Mouse (Mus musculus): ENCODE measurements around the gene Dnaja3. TPM values are rescaled to one million over a fixed set of nuclear protein-coding genes. Genes with fewer than 3 reads are reported as not detected.
"Not testable (repeated sequence)": the region's sequence is repeated elsewhere in the genome, so short reads cannot be mapped to it uniquely, and the experiment has no call there.

Gene Dnaja3
- polyA plus RNA-seq, 1 experiment = 69.5 TPM

DNA sequence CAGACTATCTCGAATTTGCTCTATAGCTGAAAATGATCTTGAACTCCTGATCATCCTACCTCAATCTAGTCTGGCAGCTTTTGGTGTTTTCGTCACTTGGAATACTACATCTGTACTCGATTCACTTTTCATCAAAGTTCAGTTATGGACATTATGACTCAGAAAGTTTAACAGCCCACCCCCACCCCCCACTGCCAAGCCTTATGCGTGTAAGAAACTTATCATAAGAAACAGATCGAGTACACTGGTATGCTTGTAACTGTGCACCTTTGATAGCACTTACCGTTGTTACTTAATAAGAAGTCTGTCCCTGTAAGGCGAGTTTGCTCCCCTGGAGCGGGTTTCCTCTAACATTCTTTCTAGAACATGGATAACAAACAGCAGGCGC, 43.4 kb downstream of the Dnaja3 start:
- peaks cover 12% of the 10 kb centered on the region for H3K36me3 ChIP-seq (ENCODE audit: control insufficient read depth, insufficient read depth)
- H3K79me2 ChIP-seq (ENCODE audit: control insufficient read depth, insufficient read depth) = peaks cover 26% of the 10 kb centered on the region
- H3K4me2 ChIP-seq (ENCODE audit: low read depth) = peak overlapping the region; percentile 87
- peak overlapping the region; percentile 31 for H3ac ChIP-seq (ENCODE audit: control insufficient read depth, insufficient read length)
- H3K4me3 ChIP-seq = peak overlapping the region; percentile 98
- H3K27me3 ChIP-seq (ENCODE audit: control insufficient read depth, insufficient read depth, insufficient read length) = no peaks in the 10 kb centered on the region
- TF ChIP-seq REST (IDR thresholded peaks at IDR 0.05; ENCODE audit: insufficient read depth, insufficient read length) = no peak
- no peak for TF ChIP-seq SRF (IDR thresholded peaks at IDR 0.05; ENCODE audit: control insufficient read depth, insufficient read length, low read depth)
- no peak for TF ChIP-seq MAX (IDR thresholded peaks at IDR 0.05; ENCODE audit: low read depth)
- no peak for TF ChIP-seq USF1 (IDR thresholded peaks at IDR 0.05; ENCODE audit: low read depth)
- TF ChIP-seq CEBPB (IDR thresholded peaks at IDR 0.05; ENCODE audit: insufficient read depth, poor library complexity, severe bottlenecking) = no peak
- TF ChIP-seq TCF3 (IDR thresholded peaks at IDR 0.05; ENCODE audit: insufficient read length, low read depth) = no peak
- no peak for TF ChIP-seq MYOD1 (IDR thresholded peaks at IDR 0.05; ENCODE audit: control insufficient read depth in 1 of 3, insufficient read length in 2 of 3, low read depth in 2 of 3)
- TF ChIP-seq POLR2A (IDR thresholded peaks at IDR 0.05; ENCODE audit: insufficient read length, low read depth) = no peak
- no peak for TF ChIP-seq E2F4 (IDR thresholded peaks at IDR 0.05; ENCODE audit: insufficient read depth)
- TF ChIP-seq TCF12 (IDR thresholded peaks at IDR 0.05; ENCODE audit: insufficient read depth, poor library complexity, severe bottlenecking) = no peak
- no peak for TF ChIP-seq MYOG (IDR thresholded peaks at IDR 0.05; ENCODE audit: control insufficient read depth in 1 of 3, insufficient read depth in 1 of 3, insufficient read length in 2 of 3, low read depth in 2 of 3)

- peaks cover 26% of the 10 kb centered on the region for H3K79me2 ChIP-seq (ENCODE audit: control insufficient read depth, insufficient read depth)
- peak overlapping the region; percentile 87 for H3K4me2 ChIP-seq (ENCODE audit: low read depth)
- TF ChIP-seq REST (IDR thresholded peaks at IDR 0.05; ENCODE audit: insufficient read depth, insufficient read length) (peak; percentile 32), CEBPB (IDR thresholded peaks at IDR 0.05; ENCODE audit: insufficient read depth, poor library complexity, severe bottlenecking) (peak; percentile 93; the same call in 1 of the 2 replicates), MYOD1 (IDR thresholded peaks at IDR 0.05; ENCODE audit: control insufficient read depth in 1 of 3, insufficient read length in 2 of 3, low read depth in 2 of 3) (peak in 1 of 3 experiments; percentile 26), TCF3 (IDR thresholded peaks at IDR 0.05; ENCODE audit: insufficient read length, low read depth) (no peak), POLR2A (IDR thresholded peaks at IDR 0.05; ENCODE audit: insufficient read length, low read depth) (peak; percentile 97), MAX (IDR thresholded peaks at IDR 0.05; ENCODE audit: low read depth) (no peak), POLR2AphosphoS2 (IDR thresholded peaks at IDR 0.05; ENCODE audit: insufficient read length, low read depth) (peak; percentile 97)
- H3K4me3 ChIP-seq = peak overlapping the region; percentile 98
- no peaks in the 10 kb centered on the region for H3K27me3 ChIP-seq (ENCODE audit: control insufficient read depth, insufficient read depth, insufficient read length)
- H3ac ChIP-seq (ENCODE audit: control insufficient read depth, insufficient read length) = peak overlapping the region; percentile 31
- H3K36me3 ChIP-seq (ENCODE audit: control insufficient read depth, insufficient read depth) = peaks cover 16% of the 10 kb centered on the region
These were observed 44.0 kb downstream of the Dnaja3 start for GRCm38 (mm10) chr16:4683581-4684456.

DNA sequence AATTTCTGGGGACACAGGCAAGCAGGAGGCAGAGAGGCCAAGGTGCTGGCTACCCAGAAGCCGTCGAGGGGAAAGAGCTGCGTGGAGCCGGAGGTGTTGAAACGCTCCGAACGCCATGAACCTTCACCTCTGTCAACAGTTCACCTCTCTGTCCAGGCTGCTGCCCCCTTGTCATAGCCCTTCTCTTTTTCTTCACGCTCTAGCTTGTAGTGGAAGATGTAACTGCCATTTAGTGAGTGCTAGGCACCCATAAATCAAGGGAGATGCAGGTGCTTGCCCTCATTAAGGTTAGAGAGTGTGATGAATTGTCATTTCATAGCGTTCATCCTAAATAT, 44.6 kb downstream of the Dnaja3 start:
- peaks cover 20% of the 10 kb centered on the region for H3K36me3 ChIP-seq (ENCODE audit: control insufficient read depth, insufficient read depth)
- TF ChIP-seq E2F4 (IDR thresholded peaks at IDR 0.05; ENCODE audit: insufficient read depth) = no peak
- no peak for TF ChIP-seq CEBPB (IDR thresholded peaks at IDR 0.05; ENCODE audit: insufficient read depth, poor library complexity, severe bottlenecking)
- TF ChIP-seq MYOG (IDR thresholded peaks at IDR 0.05; ENCODE audit: control insufficient read depth in 1 of 3, insufficient read depth in 1 of 3, insufficient read length in 2 of 3, low read depth in 2 of 3) = no peak
- no peak for TF ChIP-seq POLR2A (IDR thresholded peaks at IDR 0.05; ENCODE audit: insufficient read length, low read depth)
- no peak for TF ChIP-seq MYOD1 (IDR thresholded peaks at IDR 0.05; ENCODE audit: control insufficient read depth in 1 of 3, insufficient read length in 2 of 3, low read depth in 2 of 3)
- no peak for TF ChIP-seq REST (IDR thresholded peaks at IDR 0.05; ENCODE audit: insufficient read depth, insufficient read length)
- TF ChIP-seq USF1 (IDR thresholded peaks at IDR 0.05; ENCODE audit: low read depth) = no peak
- TF ChIP-seq TCF12 (IDR thresholded peaks at IDR 0.05; ENCODE audit: insufficient read depth, poor library complexity, severe bottlenecking) = no peak
- no peak for TF ChIP-seq TCF3 (IDR thresholded peaks at IDR 0.05; ENCODE audit: insufficient read length, low read depth)
- no peak for TF ChIP-seq MAX (IDR thresholded peaks at IDR 0.05; ENCODE audit: low read depth)
- peaks cover 26% of the 10 kb centered on the region for H3K79me2 ChIP-seq (ENCODE audit: control insufficient read depth, insufficient read depth)
- H3K4me3 ChIP-seq = peak overlapping the region; percentile 98
- peak overlapping the region; percentile 86 for H3K4me2 ChIP-seq (ENCODE audit: low read depth)
- H3ac ChIP-seq (ENCODE audit: control insufficient read depth, insufficient read length) = peak overlapping the region; percentile 31
- H3K27me3 ChIP-seq (ENCODE audit: control insufficient read depth, insufficient read depth, insufficient read length) = no peaks in the 10 kb centered on the region

DNA sequence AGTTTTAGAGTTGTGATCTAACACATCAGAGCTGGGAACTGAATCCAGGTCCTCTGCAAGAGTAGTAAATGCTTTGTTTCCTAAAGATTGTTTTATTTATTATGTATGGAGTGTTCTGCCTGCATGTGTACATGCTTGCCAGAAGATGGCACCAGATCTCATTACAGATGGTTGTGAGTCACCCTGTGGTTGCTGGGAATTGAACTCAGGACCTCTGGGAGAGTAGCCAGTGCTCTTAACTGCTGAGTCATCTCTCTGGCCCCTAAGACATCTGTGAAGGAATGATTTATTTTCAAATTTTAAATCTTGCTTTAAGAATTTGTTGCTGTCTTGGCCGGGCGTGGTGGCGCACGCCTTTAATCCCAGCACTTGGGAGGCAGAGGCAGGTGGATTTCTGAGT, 49.6 kb downstream of the Dnaja3 start:
- H3ac ChIP-seq (ENCODE audit: control insufficient read depth, insufficient read length); H3K4me2 ChIP-seq (ENCODE audit: low read depth); H3K4me3 ChIP-seq; H3K27me3 ChIP-seq (ENCODE audit: control insufficient read depth, insufficient read depth, insufficient read length): not testable (repeated sequence)
- Histone ChIP-seq H3K36me3 (ENCODE audit: control insufficient read depth, insufficient read depth) (peaks cover 53% of the 10 kb centered on the region), H3K79me2 (ENCODE audit: control insufficient read depth, insufficient read depth) (peaks cover 21% of the 10 kb centered on the region)

- Histone ChIP-seq H3K27me3 (ENCODE audit: control insufficient read depth, insufficient read depth, insufficient read length) (no peaks in the 10 kb centered on the region), H3K79me2 (ENCODE audit: control insufficient read depth, insufficient read depth) (no peaks in the 10 kb centered on the region), H3ac (ENCODE audit: control insufficient read depth, insufficient read length) (no peak overlapping the region), H3K4me3 (no peak overlapping the region), H3K36me3 (ENCODE audit: control insufficient read depth, insufficient read depth) (peaks cover 75% of the 10 kb centered on the region), H3K4me2 (ENCODE audit: low read depth) (no peak overlapping the region)
- TF ChIP-seq POLR2AphosphoS2 (IDR thresholded peaks at IDR 0.05; ENCODE audit: insufficient read length, low read depth) (peak; percentile 20), REST (IDR thresholded peaks at IDR 0.05; ENCODE audit: insufficient read depth, insufficient read length) (no peak)
These were observed 61.4 kb downstream of the Dnaja3 start for GRCm38 (mm10) chr16:4701211-4701610.
